Mouse (Mus musculus) frontal cortex, adult (tissue): ENCODE measurements around the gene Them7.
A peak's percentile ranks its signal among the peaks of the same experiment; 100 is the strongest.

Experiments used
- ATAC-seq: cut with Nextera tagmentation; 2 replicates; pipeline ENCODE4 v1.9.2; 2017; ENCODE audit warnings: mild to moderate bottlenecking, moderate library complexity, mixed read lengths; ENCODE audit not compliant: low TSS enrichment

The Them7 gene

DNA sequence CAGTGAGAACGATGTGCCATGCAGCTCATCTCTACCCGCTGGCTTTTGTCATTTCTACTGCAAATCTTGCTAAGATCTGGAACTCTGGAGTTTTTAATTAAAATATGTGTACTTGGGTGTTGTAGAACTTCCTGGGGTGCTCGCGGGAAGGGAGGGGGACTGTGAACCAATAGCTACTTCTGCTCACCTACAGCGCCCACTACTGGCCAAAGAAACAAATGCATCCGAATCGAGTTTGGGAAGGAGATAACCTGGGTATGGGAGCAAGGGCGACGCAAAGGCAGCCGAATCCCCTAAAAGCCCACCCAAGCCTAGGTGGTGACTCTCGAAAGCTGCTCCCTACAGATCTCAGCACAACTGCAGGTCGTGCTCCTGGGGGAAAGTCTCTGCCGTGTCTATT lies 87.3 kb downstream of the Them7 start:
- ATAC-seq, result no peak; the same call in 1 of the 2 replicates

- ATAC-seq, result no peak; the same call in 1 of the 2 replicates
Observed at GRCm38 (mm10) chr2:105311991-105312390, 87.9 kb downstream of the Them7 start.

- no peak for ATAC-seq
Observed at GRCm38 (mm10) chr2:105313077-105313476, 89.0 kb downstream of the Them7 start.

GRCm38 (mm10) chr2:105317556-105318184 lies 93.5 kb downstream of the Them7 start:
- ATAC-seq, result no peak

GRCm38 (mm10) chr2:105326067-105326466 lies 101.9 kb downstream of the Them7 start:
- no peak for ATAC-seq

- ATAC-seq, result peak; percentile 64; the same call in 1 of the 2 replicates
Observed at GRCm38 (mm10) chr2:105330024-105330423, 105.9 kb downstream of the Them7 start.

- no peak for ATAC-seq
Observed at GRCm38 (mm10) chr2:105333107-105333506, 109.0 kb downstream of the Them7 start.

GRCm38 (mm10) chr2:105333976-105334713 lies 110.0 kb downstream of the Them7 start:
- peak; percentile 83 for ATAC-seq

DNA sequence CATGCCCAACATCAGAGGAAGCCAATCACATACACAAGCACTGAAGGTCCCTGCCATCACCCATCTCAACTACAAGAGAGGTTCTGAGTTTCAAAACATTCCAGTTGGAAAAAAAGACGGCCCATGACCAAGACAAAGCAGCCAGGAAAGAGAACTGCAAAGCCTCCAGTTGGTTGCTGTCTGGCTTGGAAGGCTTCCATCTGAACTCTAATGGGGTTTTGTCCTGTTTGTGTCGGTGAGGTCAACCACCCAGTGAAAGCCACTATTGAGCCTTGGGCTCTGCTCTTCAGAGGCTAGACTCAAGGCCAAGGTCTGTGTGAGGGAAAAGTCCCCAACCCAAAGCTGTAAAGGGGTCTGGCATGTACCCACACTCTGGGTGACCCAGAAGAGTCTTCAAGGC lies 111.5 kb downstream of the Them7 start:
- ATAC-seq, result peak; percentile 12; the same call in 1 of the 2 replicates

GRCm38 (mm10) chr2:105336314-105337027 lies 112.4 kb downstream of the Them7 start:
- ATAC-seq, result no peak

DNA sequence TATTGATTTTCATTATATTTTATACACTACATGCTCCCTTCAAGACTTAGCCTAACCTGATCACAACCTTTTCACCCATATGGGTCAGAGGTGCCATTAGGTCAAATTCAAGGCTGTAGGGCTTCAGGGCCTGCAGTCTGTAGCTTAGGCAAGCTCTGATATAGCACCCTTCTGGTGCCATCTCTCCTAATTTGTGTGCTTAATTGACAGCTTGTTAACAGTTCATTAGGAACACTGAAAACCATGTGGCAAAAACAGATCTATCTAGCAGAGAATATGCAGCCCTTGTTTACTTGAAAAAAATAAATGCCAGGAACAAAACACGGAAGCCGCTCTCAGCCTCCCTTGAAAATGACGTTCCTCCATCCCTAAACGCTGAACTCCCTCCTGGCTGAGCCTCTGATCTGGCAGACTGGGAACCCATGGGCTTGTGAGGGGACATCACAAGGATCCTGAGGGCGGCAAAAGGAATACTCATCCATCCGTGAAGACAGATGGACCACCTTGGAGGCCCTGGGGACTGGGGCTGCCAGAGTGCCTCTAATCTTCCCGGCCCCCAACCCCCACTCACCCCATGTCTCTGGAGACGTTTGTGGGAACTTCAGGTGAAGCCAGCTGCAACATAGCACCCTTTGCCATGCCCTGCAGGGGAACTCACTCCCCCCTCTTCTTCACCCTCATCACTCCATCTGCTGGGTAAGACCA lies 113.2 kb downstream of the Them7 start:
- ATAC-seq, result no peak

GRCm38 (mm10) chr2:105339993-105340392 lies 115.9 kb downstream of the Them7 start:
- ATAC-seq, result no peak

DNA sequence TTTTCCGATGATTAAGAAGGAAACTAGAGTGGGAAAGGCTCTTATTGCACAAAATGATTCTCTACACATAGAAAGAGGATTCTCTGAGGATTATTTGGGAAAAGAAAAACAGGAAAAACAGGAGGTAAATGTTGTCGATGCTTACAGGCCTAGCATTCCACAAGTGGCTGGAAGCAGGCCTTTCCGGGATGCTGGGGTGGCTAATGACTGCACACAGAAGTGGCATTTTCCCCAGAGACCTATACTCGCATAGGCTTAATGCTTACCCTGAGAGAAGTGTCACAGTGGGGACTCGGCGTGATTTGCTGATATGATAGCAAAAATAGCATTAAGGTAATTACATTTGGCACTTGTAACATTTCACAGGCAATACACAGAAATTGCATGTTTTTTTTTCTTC lies 124.8 kb downstream of the Them7 start:
- ATAC-seq, result no peak

DNA sequence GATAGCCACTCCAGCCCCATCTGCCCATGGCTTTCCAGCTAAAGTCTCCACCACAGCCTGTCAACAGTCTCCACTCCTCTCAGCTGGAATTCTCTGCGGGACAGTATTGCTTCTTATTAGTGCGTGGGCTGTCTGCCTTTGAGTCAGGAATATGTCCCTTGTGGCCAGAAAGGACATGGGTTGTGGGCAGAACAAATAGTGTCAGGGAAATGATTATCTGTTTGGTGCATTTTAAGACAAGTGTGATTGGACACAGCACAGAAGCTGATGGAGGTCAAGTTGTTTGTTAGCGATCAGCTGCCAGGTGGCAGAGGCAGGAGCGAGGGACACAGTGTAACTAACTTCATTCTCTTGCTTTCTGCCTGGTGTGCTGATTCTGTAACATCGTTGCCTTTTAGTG lies 132.7 kb downstream of the Them7 start:
- no peak for ATAC-seq

DNA sequence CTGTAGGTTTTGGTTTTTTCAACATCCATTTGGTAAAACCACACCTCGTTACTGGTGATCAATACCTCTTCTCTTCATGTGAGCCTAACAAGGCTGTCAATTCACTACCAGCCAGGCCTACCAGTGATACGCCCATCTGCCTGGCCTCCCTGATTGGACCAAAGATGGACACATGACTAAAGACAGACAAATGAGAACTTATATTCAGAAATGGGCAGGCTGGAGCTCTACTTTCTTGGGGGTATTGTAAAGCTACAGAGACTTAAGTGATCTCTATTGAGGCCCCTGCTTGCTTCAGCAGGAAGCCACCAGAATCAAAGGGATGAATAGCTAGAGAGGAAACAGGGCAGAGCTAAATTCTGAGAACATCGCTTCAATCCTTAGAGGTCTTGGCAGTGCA lies 133.9 kb downstream of the Them7 start:
- ATAC-seq, result no peak

DNA sequence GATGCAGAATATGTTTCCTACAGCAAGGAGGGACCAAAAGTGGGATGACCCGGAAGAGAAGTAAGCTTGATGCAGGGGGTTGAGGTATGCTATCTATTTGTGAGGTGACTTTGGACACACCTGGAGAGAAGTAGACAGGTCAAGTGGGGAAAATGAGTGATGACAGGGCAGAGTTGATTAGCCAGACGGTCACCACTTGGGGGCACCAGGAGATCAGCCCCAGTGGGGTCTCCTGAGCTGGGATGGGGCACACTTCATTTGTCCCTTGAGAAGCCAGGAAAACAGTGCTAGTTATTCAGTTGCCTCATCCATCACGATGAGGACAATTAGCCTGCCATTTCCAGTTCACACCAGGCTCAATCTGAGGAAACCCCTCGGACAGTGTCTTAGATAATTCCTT lies 143.5 kb downstream of the Them7 start:
- no peak for ATAC-seq

- peak; percentile 32; the same call in 1 of the 2 replicates for ATAC-seq
Observed at GRCm38 (mm10) chr2:105370240-105370639, 146.1 kb downstream of the Them7 start.

- ATAC-seq, result peak; percentile 58
Observed at GRCm38 (mm10) chr2:105370698-105371097, 146.6 kb downstream of the Them7 start.

DNA sequence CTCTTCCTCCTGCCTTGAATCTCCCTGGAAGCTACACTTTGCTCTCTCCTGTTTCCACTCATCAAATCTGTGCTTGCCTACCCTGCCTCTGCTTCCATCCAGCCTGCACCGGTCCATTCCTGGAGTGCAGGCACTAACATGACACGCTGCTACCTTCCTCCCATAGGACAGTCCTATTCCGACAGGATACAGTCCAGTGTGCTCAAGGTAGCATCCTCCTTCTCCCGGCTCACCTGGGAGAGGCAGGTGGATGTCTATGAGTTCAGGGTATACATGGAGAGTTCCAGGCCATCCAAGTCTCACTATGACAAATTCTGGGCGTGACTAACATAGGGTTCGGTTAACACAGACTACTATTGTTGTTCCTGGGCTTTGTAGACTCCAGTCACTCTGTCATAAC lies 148.0 kb downstream of the Them7 start:
- ATAC-seq, result no peak

- no peak for ATAC-seq
Observed at GRCm38 (mm10) chr2:105372727-105373126, 148.6 kb downstream of the Them7 start.

GRCm38 (mm10) chr2:105373658-105374057 lies 149.5 kb downstream of the Them7 start:
- no peak for ATAC-seq

- no peak for ATAC-seq
Observed at GRCm38 (mm10) chr2:105375261-105375660, 151.1 kb downstream of the Them7 start.
